Mouse (Mus musculus) kidney, adult 2 months (tissue): ENCODE data around the gene Taldo1. TPM values are rescaled to one million over a fixed set of nuclear protein-coding genes. Genes with fewer than 3 reads are reported as not detected.
A peak's percentile ranks its signal among the peaks of the same experiment; 100 is the strongest.

Experiments
- DNase-seq: peaks from one replicate; pipeline ENCODE4 v3.0.0; 2021
- H3K27ac ChIP-seq: fragments of 200-500 bp; 2 replicates; pipeline ENCODE4 v1.5.1; 2012; ENCODE audit warnings: low read depth, low read length, control low read depth, inconsistent platforms; ENCODE audit not compliant: insufficient read depth
- H3K27me3 ChIP-seq: fragments of 200-500 bp; replicated peaks from 2 replicates; pipeline ENCODE4 v1.6.1; 2012; ENCODE audit warnings: mild to moderate bottlenecking, moderate library complexity, low read length, inconsistent platforms; ENCODE audit not compliant: control insufficient read depth, insufficient read depth
- H3K36me3 ChIP-seq: fragments of 200-500 bp; 2 replicates; pipeline ENCODE4 v1.6.1; 2012; ENCODE audit warnings: mild to moderate bottlenecking, moderate library complexity, low read length, inconsistent platforms; ENCODE audit not compliant: control insufficient read depth, insufficient read depth
- H3K4me1 ChIP-seq: fragments of 200-500 bp; 2 replicates; pipeline ENCODE4 v1.6.1; 2011; ENCODE audit warnings: low read length; ENCODE audit not compliant: control insufficient read depth, insufficient read depth
- H3K4me3 ChIP-seq: fragments of 200-500 bp; 2 replicates; pipeline ENCODE4 v1.5.1; 2011; ENCODE audit warnings: mild to moderate bottlenecking, low read depth, low read length, control low read depth; ENCODE audit not compliant: insufficient read depth
- CTCF ChIP-seq: fragments of 200-500 bp; conservative IDR thresholded peaks from 2 replicates; pipeline ENCODE4 v1.5.1; 2011; ENCODE audit warnings: low read depth, mild to moderate bottlenecking, control low read depth, low read length, moderate library complexity, mixed read lengths; ENCODE audit not compliant: insufficient read depth, insufficient read length
- POLR2A ChIP-seq: fragments of 200-500 bp; IDR thresholded peaks from one replicate; pipeline ENCODE4 v1.6.1; 2011; ENCODE audit warnings: low read depth, low read length, control low read depth
- WGBS: fragments of 180-500 bp; shearing (Covaris S2); methylation state at CpG from one replicate; pipeline ENCODE4 v1.1.7; 2018; 5-methylcytosine and 5-hydroxymethylcytosine counted together
- polyA plus RNA-seq: library from polyadenylated mRNA; depleted of rRNA; stranded (reverse); fragments of >200 nt; gene quantifications from 2 replicates; pipeline ENCODE4 v1.2.3, GENCODE M21; 2012

Taldo1 gene
- polyA plus RNA-seq, 1 experiment, result 366 TPM

GRCm38 (mm10) chr7:141436523-141436892 is 44.5 kb downstream of the Taldo1 start:
- WGBS, result 57% methylated on average over 2 of the region's 2 CpGs
- H3K27ac ChIP-seq, result no peak overlapping the region
- no peaks in the 10 kb centered on the region for H3K27me3 ChIP-seq
- H3K4me3 ChIP-seq, result no peak overlapping the region
- no peaks in the 10 kb centered on the region for H3K36me3 ChIP-seq
- TF ChIP-seq CTCF (no peak), POLR2A (no peak)
- H3K4me1 ChIP-seq, result peaks cover 40% of the 10 kb centered on the region
- DNase-seq, result no peak

- peak within 1 kb of the TSS; percentile 83 for H3K4me3 ChIP-seq
- peak within 1 kb of the TSS; percentile 51 for H3K27ac ChIP-seq
- 8% methylated on average over 53 of the region's 53 CpGs for WGBS
- peaks cover 40% of the 10 kb centered on the region for H3K4me1 ChIP-seq
- H3K36me3 ChIP-seq, result no peaks in the 10 kb centered on the region
- no peaks in the 10 kb centered on the region for H3K27me3 ChIP-seq
- TF ChIP-seq POLR2A, result peak; percentile 8
- TF ChIP-seq CTCF, result peak; percentile 57
- DNase-seq, result peak; percentile 83
Measured at GRCm38 (mm10) chr7:141437178-141438120, 45.5 kb downstream of the Taldo1 start, which contains the start of gene Slc25a22. Slc25a22 (minus strand) TSS chr7:141437892.

- WGBS, result 87% methylated on average over 12 of the region's 12 CpGs
- no peak overlapping the region for H3K27ac ChIP-seq
Measured at GRCm38 (mm10) chr7:141438201-141438968, 46.4 kb downstream of the Taldo1 start.

GRCm38 (mm10) chr7:141439140-141439679 is 47.2 kb downstream of the Taldo1 start:
- Histone ChIP-seq H3K4me1 (peaks cover 33% of the 10 kb centered on the region), H3K27ac (no peak overlapping the region), H3K27me3 (no peaks in the 10 kb centered on the region), H3K4me3 (no peak overlapping the region), H3K36me3 (no peaks in the 10 kb centered on the region)
- TF ChIP-seq CTCF, result no peak
- TF ChIP-seq POLR2A, result no peak
- DNase-seq, result no peak
- WGBS, result 97% methylated on average over 10 of the region's 10 CpGs

More at GRCm38 (mm10) chr7:141438201-141438968, 46.4 kb downstream of the Taldo1 start:
- Histone ChIP-seq H3K36me3 (no peaks in the 10 kb centered on the region), H3K27me3 (no peaks in the 10 kb centered on the region), H3K4me1 (peaks cover 39% of the 10 kb centered on the region), H3K4me3 (no peak overlapping the region)
- TF ChIP-seq POLR2A, result no peak
- DNase-seq, result no peak

GRCm38 (mm10) chr7:141439811-141440210 is 47.8 kb downstream of the Taldo1 start:
- peaks cover 28% of the 10 kb centered on the region for H3K4me1 ChIP-seq
- no peaks in the 10 kb centered on the region for H3K36me3 ChIP-seq
- no peak overlapping the region for H3K4me3 ChIP-seq
- no peaks in the 10 kb centered on the region for H3K27me3 ChIP-seq
- TF ChIP-seq POLR2A (no peak), CTCF (no peak)
- DNase-seq, result no peak
- no peak overlapping the region for H3K27ac ChIP-seq
- 95% methylated on average over 11 of the region's 11 CpGs for WGBS

GRCm38 (mm10) chr7:141440613-141441012 is 48.6 kb downstream of the Taldo1 start:
- H3K4me1 ChIP-seq, result peaks cover 23% of the 10 kb centered on the region
- no peaks in the 10 kb centered on the region for H3K27me3 ChIP-seq
- peak; percentile 76 for DNase-seq
- 23% methylated on average over 6 of the region's 6 CpGs for WGBS
- no peak overlapping the region for H3K27ac ChIP-seq
- H3K4me3 ChIP-seq, result no peak overlapping the region
- H3K36me3 ChIP-seq, result no peaks in the 10 kb centered on the region
- TF ChIP-seq POLR2A (no peak), CTCF (peak; percentile 81)

- Histone ChIP-seq H3K27me3 (no peaks in the 10 kb centered on the region), H3K36me3 (no peaks in the 10 kb centered on the region), H3K4me3 (no peak overlapping the region), H3K27ac (no peak overlapping the region), H3K4me1 (peaks cover 15% of the 10 kb centered on the region)
- DNase-seq, result no peak
- TF ChIP-seq CTCF (no peak), POLR2A (no peak)
- 95% methylated on average over 9 of the region's 9 CpGs for WGBS
Measured at GRCm38 (mm10) chr7:141441460-141441859, 49.5 kb downstream of the Taldo1 start.
